Mouse (Mus musculus) stomach, embryonic 16.5 days (tissue): ENCODE results near the gene Nudt3. TPM values are rescaled to one million over a fixed set of nuclear protein-coding genes. Genes with fewer than 3 reads are reported as not detected.

Experiments used
- ATAC-seq: fragments of 200-750 bp; cut with Nextera tagmentation; 2 replicates; pipeline ENCODE4 v1.8.0; 2017; ENCODE audit warnings: moderate number of reproducible peaks, moderate TSS enrichment; ENCODE audit not compliant: insufficient read depth, low FRiP score
- H3K27ac ChIP-seq: fragments of 300-500 bp; sonication (generic); 2 replicates; pipeline ENCODE4 v1.5.1; 2014; ENCODE audit warnings: low read length
- H3K27me3 ChIP-seq: fragments of 300-500 bp; sonication (generic); 2 replicates; pipeline ENCODE4 v1.6.1; 2014; ENCODE audit warnings: low read length, control low read depth, mixed read lengths; ENCODE audit not compliant: control insufficient read depth, insufficient read depth
- H3K36me3 ChIP-seq: fragments of 300-500 bp; sonication (generic); 2 replicates; pipeline ENCODE4 v1.6.1; 2014; ENCODE audit warnings: low read length; ENCODE audit not compliant: control insufficient read depth, insufficient read depth
- H3K4me1 ChIP-seq: fragments of 300-500 bp; sonication (generic); 2 replicates; pipeline ENCODE4 v1.6.1; 2014; ENCODE audit warnings: low read length, control low read depth, mixed read lengths; ENCODE audit not compliant: control insufficient read depth, insufficient read depth
- H3K4me2 ChIP-seq: fragments of 300-500 bp; sonication (generic); 2 replicates; pipeline ENCODE4 v1.6.1; 2014; ENCODE audit warnings: low read depth, low read length, mixed read lengths
- H3K4me3 ChIP-seq: fragments of 300-500 bp; sonication (generic); replicated peaks from 2 replicates; pipeline ENCODE4 v1.5.1; 2014; ENCODE audit warnings: mild to moderate bottlenecking, low read length
- H3K9ac ChIP-seq: fragments of 300-500 bp; sonication (generic); 2 replicates; pipeline ENCODE4 v1.6.1; 2014; ENCODE audit warnings: low read length
- H3K9me3 ChIP-seq: fragments of 300-500 bp; sonication (generic); replicated peaks from 2 replicates; pipeline ENCODE4 v1.6.1; 2016; ENCODE audit warnings: low read length, control low read depth; ENCODE audit not compliant: control insufficient read depth
- WGBS: fragments of 180-500 bp; shearing (Covaris S2); extraction: QIAGEN DNeasy Blood & Tissue Kit; methylation state at CpG from one replicate; pipeline ENCODE4 v1.1.7; 2014; 5-methylcytosine and 5-hydroxymethylcytosine counted together
- polyA plus RNA-seq: library from polyadenylated mRNA; unstranded; fragments of >200 nt; fragmentation: Nextera tagmentation; extraction: Ambion mirVana; gene quantifications from 2 replicates; pipeline ENCODE4 v1.2.1, GENCODE M21; 2015

Gene Nudt3
- polyA plus RNA-seq, 1 experiment from 2014 or later = 63.1 TPM

- no peak for ATAC-seq
- 0 out of 2 replicates have a peak, but pooled peaks cover 7% of the 10 kb centered on the region for H3K4me1 ChIP-seq
- H3K27ac ChIP-seq = no peak overlapping the region
- H3K4me3 ChIP-seq = no peak overlapping the region
- no peaks in the 10 kb centered on the region for H3K36me3 ChIP-seq
- WGBS = 61% methylated on average over 10 of the region's 10 CpGs
- H3K4me2 ChIP-seq = no peak overlapping the region
- H3K9me3 ChIP-seq = no peaks in the 10 kb centered on the region
- H3K9ac ChIP-seq = no peak overlapping the region
- H3K27me3 ChIP-seq = no peaks in the 10 kb centered on the region
These were observed 71.8 kb downstream of the Nudt3 start for GRCm38 (mm10) chr17:27551393-27551940.

DNA sequence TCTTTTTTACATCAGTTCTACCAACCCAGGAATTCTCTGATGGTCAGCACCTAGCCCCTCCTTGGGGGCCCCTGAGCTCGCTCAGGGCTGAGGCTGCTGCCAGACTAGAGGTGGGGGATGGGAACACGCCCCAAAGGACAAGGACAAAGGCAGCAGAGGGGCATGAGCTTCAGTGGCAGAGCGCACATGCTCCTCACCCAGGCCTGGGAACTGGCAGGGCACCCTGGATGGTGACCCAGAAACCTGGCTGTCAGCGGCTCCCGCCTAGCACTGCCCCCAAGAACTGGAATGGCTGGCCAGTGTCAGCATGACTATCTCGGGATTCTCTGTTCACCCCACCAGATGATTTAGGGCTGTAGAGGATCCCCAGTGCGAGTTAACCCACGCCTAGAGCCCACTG is 74.1 kb downstream of the Nudt3 start:
- WGBS = 53% methylated on average over 8 of the region's 8 CpGs

DNA sequence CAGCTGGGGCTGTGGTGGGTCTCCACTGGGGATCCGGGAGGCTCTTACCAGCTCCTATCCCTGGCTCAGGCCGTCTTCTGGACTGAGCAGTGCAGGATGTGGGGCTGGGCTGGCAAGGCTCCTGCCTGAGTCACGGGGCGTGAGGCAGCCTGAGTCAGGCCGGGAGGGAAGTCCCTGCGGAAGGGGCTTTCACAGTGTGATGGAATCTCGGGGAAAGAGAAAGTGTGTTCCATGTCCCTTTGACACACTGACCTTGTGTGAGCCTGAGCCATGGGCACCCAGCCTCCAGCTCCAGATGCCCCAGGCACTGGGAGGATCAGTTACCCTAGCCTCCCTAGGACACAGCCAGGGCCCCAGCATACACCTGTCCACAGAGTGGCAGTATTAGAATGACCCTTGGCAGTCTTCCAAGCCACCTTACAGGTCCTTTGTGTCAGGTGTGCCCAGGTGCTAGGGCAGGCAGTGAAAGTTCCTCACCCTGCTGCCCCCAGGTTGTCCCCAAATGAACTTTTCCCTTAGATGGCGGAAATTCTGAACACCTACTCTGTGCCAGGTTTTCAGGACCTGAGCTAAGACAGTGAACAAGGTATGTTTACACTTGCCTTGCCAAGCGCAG is 75.9 kb downstream of the Nudt3 start:
- Histone ChIP-seq H3K36me3 (no peaks in the 10 kb centered on the region), H3K4me1 (0 out of 2 replicates have a peak, but pooled peaks cover 4% of the 10 kb centered on the region), H3K9me3 (no peaks in the 10 kb centered on the region), H3K27ac (no peak overlapping the region), H3K27me3 (no peaks in the 10 kb centered on the region), H3K9ac (no peak overlapping the region), H3K4me3 (no peak overlapping the region), H3K4me2 (no peak overlapping the region)
- ATAC-seq = peak; percentile 80; the same call in 1 of the 2 replicates
- WGBS = 55% methylated on average over 9 of the region's 9 CpGs

More for the DNA sequence above, 74.1 kb downstream of the Nudt3 start:
- Histone ChIP-seq H3K4me1 (0 out of 2 replicates have a peak, but pooled peaks cover 5% of the 10 kb centered on the region), H3K4me3 (no peak overlapping the region), H3K9me3 (no peaks in the 10 kb centered on the region), H3K27me3 (no peaks in the 10 kb centered on the region), H3K36me3 (no peaks in the 10 kb centered on the region), H3K4me2 (no peak overlapping the region), H3K9ac (no peak overlapping the region), H3K27ac (no peak overlapping the region)
- ATAC-seq = no peak

- Histone ChIP-seq H3K27me3 (no peaks in the 10 kb centered on the region), H3K4me1 (0 out of 2 replicates have a peak, but pooled peaks cover 4% of the 10 kb centered on the region), H3K4me2 (no peak overlapping the region), H3K27ac (no peak overlapping the region), H3K9me3 (no peaks in the 10 kb centered on the region), H3K4me3 (no peak overlapping the region), H3K9ac (no peak overlapping the region), H3K36me3 (no peaks in the 10 kb centered on the region)
- WGBS = 73% methylated on average over 7 of the region's 7 CpGs
- no peak for ATAC-seq
These were observed 76.7 kb downstream of the Nudt3 start for GRCm38 (mm10) chr17:27546574-27547085.

GRCm38 (mm10) chr17:27545991-27546390 is 77.3 kb downstream of the Nudt3 start:
- no peak overlapping the region for H3K27ac ChIP-seq
- no peak overlapping the region for H3K4me2 ChIP-seq
- no peaks in the 10 kb centered on the region for H3K9me3 ChIP-seq
- 50% methylated on average over 12 of the region's 12 CpGs for WGBS
- H3K4me3 ChIP-seq = no peak overlapping the region
- no peak for ATAC-seq
- H3K36me3 ChIP-seq = no peaks in the 10 kb centered on the region
- 0 out of 2 replicates have a peak, but pooled peaks cover 4% of the 10 kb centered on the region for H3K4me1 ChIP-seq
- no peaks in the 10 kb centered on the region for H3K27me3 ChIP-seq
- H3K9ac ChIP-seq = no peak overlapping the region

- Histone ChIP-seq H3K9ac (no peak overlapping the region), H3K4me1 (0 out of 2 replicates have a peak, but pooled peaks cover 4% of the 10 kb centered on the region), H3K4me3 (no peak overlapping the region), H3K27me3 (no peaks in the 10 kb centered on the region), H3K4me2 (no peak overlapping the region), H3K36me3 (no peaks in the 10 kb centered on the region), H3K9me3 (no peaks in the 10 kb centered on the region), H3K27ac (no peak overlapping the region)
- no peak for ATAC-seq
- WGBS = 88% methylated on average over 11 of the region's 11 CpGs
These were observed 78.7 kb downstream of the Nudt3 start for GRCm38 (mm10) chr17:27544551-27544950.

GRCm38 (mm10) chr17:27541984-27542383 is 81.3 kb downstream of the Nudt3 start:
- Histone ChIP-seq H3K4me3 (no peak overlapping the region), H3K27me3 (no peaks in the 10 kb centered on the region), H3K36me3 (no peaks in the 10 kb centered on the region), H3K9me3 (no peaks in the 10 kb centered on the region), H3K4me2 (no peak overlapping the region), H3K4me1 (no peaks in the 10 kb centered on the region), H3K27ac (no peak overlapping the region), H3K9ac (no peak overlapping the region)
- no peak for ATAC-seq
- 72% methylated on average over 3 of the region's 3 CpGs for WGBS

DNA sequence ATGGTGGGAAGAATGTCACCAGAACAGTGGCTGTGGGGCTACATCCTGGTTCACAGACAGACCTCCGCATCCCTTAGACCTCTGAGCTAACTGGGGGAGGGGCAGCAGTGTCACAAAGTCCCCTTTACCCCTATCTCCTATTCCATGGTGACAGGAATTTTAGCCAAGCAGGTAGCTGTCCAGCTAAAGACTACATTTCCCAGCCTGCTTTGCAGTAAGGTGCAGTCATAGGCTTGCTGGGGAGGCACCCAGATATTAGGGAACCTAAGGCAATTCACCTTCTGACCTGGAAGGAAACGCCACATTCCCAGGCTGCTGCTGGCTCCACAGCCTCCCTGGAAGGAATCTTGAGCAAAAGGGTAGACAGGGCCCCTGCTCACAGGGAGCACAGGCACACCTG is 82.0 kb downstream of the Nudt3 start:
- no peak overlapping the region for H3K9ac ChIP-seq
- H3K4me3 ChIP-seq = no peak overlapping the region
- ATAC-seq = no peak
- no peak overlapping the region for H3K4me2 ChIP-seq
- H3K9me3 ChIP-seq = no peaks in the 10 kb centered on the region
- 64% methylated on average over 2 of the region's 2 CpGs for WGBS
- H3K27ac ChIP-seq = no peak overlapping the region
- no peaks in the 10 kb centered on the region for H3K4me1 ChIP-seq
- no peaks in the 10 kb centered on the region for H3K27me3 ChIP-seq
- no peaks in the 10 kb centered on the region for H3K36me3 ChIP-seq

DNA sequence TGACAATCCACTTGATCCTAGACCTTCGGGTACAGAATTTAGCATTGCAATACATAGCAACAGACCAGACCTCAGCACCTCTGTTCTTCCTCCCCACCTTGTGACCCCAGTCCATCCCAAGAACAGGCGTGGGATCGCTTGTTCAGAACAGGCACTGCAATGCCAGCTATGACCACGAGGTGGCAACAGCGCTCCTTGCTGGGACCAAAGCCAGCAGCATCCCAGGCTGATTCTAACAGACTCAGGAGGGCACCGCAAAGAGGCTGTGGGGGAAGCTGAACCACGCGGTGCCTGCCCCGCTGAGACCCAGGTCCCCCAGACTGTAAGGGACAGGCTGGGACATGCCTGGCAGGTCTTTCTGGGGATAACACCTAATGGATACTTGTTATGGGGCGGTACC is 88.6 kb downstream of the Nudt3 start:
- H3K27me3 ChIP-seq = no peaks in the 10 kb centered on the region
- H3K4me3 ChIP-seq = no peak overlapping the region
- no peak overlapping the region for H3K27ac ChIP-seq
- H3K9me3 ChIP-seq = no peaks in the 10 kb centered on the region
- no peak overlapping the region for H3K4me2 ChIP-seq
- H3K36me3 ChIP-seq = no peaks in the 10 kb centered on the region
- H3K4me1 ChIP-seq = no peaks in the 10 kb centered on the region
- 0 out of 2 replicates have a peak, but pooled peaks have one; percentile 40 for ATAC-seq
- WGBS = 2% methylated on average over 10 of the region's 10 CpGs
- H3K9ac ChIP-seq = no peak overlapping the region
